Mouse (Mus musculus) frontal cortex, postnatal 14 days (tissue): ENCODE results near the gene 0610012G03Rik.
"Not testable (repeated sequence)": the region's sequence is repeated elsewhere in the genome, so short reads cannot be mapped to it uniquely, and the experiment has no call there.

Experiments used
- DNase-seq, 2 experiments: peaks; one replicate each; pipeline ENCODE4 v3.0.0; 2022; ENCODE audit warnings: low spot score in 2 of 2

Gene 0610012G03Rik

DNA sequence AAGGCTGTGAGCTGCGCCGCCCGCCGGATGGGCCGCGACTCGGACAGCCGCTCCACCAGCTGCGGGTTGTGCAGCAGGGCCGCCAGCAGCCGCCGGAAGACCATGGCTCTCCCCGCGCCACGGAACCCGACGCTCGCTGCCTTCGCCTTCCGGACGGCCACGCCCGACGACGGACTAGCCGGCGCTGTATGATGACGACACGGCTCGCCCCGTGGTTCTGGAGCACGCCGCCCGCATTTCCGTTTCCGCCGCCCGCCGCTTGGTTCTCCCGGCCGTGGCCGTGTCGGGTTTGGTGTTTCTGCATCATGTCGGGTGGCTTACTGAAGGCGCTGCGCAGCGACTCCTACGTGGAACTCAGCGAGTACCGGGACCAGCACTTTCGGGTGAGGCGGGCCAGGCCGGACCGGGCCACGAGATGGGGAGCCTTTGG lies at the start of gene 0610012G03Rik, which contains the start of gene Ncbp2:
TSS of gene 0610012G03Rik (minus strand) at position 150 of the 430 bp plus-strand sequence.
TSS of gene Ncbp2 (plus strand) at position 169 of the 430 bp plus-strand sequence.
- DNase-seq, result peak; percentile 89 to 96

DNA sequence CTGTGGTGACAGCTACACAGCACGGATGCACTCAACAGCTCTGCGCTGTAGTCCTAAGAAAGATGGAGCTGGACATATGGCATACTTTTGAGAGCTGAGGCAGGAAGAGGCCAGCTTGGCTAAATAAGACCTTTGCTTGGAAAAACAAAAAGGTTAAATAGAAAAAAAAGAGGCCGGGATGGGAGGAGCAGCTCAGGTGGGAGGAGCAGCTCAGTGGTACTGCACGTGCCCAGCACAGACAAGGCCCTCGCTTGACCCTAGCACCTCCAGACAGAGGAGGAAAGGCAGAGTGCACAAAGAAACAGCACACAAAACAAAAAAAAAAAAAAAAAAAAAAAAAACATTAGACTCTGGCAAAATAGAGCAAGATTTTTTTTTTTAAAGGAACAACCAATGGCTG lies 48.1 kb upstream of the 0610012G03Rik start:
- DNase-seq, result no peak

DNA sequence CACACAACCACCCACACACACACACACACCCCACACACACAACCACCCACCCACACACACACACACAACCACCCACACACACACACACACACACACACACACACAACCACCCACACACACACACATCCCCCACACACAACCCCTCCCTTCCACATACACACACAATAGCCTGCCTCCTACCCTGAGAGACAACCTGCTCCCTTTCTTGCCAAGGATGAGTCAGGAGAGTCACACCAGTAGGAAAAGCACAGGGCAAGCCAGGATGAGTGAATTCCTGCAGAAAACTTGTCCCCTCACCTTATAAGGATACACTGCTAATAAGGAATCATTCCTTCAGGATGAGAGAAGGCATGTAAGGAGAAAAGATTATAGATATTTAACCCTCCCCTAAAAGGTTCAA lies 45.7 kb upstream of the 0610012G03Rik start:
- no peak for DNase-seq

DNA sequence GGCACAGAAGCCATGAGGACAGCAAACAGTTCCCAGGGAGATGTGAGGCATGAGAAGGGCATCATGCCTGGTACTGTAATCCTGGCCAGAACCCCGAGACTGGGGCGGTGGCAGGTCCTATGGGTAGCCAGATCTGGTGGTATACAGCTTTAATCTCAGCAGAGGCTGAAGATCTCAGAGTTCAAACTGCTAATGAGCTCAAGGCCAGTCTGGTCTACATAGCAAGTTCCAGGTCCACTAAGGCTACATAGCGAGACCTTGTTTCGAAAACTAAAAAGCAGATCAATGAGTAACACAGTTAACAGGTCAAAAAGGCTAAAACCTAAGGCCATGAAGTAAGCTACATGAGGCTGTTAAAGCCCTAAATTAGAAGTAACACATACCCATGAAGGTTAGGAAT lies 44.9 kb upstream of the 0610012G03Rik start:
- DNase-seq, result no peak

DNA sequence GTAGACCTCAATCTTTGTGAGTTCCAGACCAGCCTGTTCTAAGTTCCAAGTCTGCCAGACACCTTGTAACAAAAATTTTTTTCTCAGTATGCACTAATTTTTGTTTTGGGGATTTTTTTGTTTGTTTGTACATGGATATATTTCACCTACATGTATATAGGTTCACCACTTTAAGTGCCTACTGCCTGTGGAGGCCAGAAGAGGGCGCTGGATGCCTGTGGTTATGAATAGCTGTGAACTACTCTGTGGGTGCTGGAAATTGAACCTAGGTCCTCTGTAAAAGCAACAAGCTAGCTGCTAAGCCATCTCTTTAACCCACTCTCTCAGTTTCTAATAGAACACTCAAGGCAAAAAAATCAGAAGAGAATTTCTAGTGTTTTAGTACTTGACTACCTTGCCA lies 43.7 kb upstream of the 0610012G03Rik start:
- no peak for DNase-seq

DNA sequence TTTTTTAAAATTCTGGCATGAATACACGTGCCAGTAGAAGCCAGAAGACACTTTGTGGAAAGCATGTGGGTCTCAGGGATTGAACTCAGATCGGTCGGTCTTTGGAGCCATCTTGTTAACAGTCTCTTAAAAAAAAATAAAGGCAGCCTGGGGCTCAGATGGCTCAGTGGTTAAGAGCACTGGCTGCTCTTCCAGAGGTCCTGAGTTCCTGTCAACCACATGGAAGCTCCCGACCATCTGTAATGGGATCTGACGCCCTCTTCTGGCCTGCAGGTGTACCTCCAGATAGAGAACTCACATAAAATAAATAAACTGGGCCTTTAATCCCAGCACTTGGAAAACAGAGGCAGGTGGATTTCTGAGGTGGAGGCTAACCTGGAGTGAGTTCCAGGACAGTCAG lies 32.7 kb upstream of the 0610012G03Rik start:
- DNase-seq, result no peak

DNA sequence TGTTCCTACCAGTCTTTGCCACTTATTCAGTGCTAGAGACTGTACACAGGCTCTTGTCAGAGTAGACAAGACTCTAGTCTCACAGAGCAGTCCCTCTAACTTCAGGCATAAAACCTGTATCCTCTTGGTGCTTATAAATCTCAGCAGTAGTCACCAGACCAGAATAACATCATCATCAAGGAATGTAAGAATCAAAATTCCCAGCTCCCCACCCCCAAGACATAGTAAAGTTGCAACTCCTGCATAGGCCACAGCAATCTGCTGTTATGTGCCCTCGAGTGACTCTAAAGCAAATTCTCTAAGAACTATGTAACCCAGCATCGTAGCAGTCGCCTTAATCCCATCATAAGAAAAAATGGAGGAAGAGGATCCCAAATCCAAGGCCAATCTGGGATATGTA lies 31.2 kb upstream of the 0610012G03Rik start:
- no peak for DNase-seq

DNA sequence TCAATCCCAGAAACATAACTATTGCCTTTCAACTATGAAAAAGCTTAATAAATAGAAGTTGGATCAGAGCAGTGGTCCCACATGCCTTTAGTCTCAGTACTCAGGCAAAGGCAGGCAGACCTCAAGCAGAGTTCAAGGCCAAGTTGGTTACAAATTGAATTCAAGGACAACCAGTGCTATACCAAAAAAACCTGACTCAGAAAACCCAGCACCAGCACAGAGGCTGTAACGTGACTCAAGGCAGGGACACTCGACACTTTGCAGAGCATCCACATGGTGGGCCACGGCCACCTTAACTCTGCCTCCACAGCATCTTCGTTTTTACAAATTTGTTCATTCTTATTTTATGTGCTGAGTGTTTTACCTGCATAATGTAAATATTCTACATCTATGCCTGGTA lies 27.0 kb upstream of the 0610012G03Rik start:
- no peak for DNase-seq

DNA sequence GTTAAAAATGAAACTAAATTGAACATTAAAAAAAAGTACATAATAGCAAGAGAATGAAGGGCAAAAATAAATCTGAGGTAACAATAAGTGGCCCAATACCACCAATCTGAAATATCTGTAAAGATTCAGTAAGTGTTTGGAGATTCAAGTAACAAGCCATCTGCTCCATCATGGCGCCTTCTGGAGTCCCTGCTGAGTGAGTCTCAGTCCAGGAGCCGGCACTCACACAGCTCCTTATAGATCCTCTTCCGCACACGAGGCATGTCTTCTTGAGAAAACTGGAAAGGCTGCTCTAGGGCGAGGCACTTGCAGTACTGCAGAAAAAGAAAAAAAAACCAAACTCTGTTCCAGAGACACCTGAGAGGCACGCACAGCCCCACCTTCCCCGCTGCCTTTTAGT lies 14.9 kb upstream of the 0610012G03Rik start:
- peak in 1 of 2 experiments; percentile 15 for DNase-seq

DNA sequence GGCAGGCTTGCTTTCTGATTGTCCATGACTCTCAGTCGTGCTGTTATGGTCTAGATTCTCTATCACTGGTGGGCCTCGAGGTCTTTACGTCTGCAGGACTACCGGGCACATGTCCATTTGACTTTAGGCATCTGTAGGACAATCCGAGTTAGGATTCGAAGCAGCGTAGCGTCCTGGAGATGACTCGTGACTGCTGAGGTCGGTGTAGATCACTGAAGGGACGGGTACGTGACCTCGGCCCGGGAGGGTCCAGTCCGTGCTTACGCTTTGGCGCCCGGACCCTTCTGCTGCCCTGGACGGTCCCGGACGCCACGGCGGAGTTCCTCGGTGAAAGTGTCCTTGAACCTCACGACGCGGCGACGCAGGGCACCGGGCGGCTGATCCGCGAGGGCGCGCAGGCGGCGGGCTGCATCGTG lies 385 bp downstream of the 0610012G03Rik start:
- DNase-seq, result no peak

DNA sequence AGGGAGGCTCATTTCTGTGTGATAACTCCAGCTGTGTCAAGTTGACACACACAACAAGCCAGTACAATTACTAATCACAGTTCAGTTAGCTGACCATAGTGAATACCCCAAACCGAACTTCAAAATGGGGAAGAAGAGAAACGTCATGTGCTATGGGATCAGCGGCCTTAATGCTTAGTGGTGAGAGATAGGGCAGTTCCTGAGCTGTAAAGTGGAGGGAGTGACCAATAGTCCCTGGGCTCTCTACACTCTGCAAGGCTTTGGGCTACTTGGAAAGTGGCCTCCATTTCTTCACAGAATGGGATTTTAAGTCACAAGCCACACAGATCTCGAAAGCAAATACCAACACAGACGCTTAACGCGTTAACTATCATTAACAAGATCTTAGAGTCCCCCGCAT lies 961 bp downstream of the 0610012G03Rik start:
- DNase-seq, result no peak

DNA sequence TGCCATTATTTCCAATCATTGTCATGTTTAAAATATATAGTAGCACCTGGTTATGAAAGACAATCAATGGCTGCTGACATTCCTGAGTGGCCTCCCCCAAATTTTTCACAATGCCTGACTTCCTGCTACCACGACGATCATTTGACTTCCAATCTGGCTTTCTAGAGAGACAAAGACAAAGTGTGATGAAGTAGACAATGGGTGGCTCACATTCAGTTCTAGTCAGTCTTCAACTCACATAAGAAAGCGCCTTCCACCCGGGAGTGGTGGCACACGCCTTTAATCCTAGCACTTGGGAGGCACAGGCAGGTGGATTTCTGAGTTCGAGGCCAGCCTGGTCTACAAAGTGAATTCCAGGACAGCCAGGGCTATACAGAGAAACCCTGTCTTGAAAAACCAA lies 2.3 kb downstream of the 0610012G03Rik start:
- DNase-seq, result not testable (repeated sequence)

DNA sequence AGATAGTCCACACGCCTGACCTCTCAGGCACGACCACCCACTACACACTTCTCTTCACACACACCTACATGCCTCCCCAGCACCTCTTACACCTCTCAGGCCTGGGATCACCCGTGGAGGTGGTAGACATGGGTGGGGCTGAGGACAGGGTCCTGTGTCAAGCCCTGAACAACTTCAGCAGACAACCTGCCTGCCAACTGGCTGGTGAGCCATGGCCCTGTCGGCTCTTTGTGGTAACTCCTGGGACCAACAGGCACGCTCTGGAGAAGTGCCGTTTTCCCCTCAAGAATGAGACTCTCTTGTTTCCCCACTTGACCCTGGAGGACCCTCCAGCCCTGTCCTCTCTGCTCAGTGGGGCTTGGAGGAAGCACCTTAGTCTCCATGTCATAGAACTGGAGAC lies 2.9 kb downstream of the 0610012G03Rik start:
- no peak for DNase-seq

DNA sequence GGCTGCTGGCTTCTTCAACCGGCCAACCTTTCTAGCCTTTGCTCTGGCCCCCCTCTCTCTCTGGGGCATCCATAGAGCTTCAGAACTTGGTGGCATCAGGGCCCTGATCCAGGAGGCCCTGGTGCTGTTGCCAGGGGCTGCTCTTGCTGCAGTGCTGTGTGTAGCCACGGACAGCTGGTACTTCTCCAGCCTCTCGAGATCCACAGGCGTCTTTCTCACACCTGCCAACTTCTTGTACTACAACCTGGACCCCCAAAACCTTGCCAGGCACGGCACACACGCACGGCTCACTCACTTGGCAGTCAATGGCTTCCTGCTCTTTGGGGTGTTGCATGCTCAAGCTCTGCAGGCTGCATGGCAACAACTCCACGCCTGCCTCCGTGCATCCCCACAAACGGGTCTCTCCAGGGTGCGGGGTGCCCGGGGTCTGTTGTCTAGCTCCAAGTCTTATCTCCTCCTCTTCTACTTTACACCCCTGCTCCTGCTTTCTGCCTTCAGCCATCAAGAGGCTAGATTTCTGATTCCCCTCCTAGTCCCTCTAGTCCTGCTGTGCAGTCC lies 3.5 kb downstream of the 0610012G03Rik start:
- no peak for DNase-seq

DNA sequence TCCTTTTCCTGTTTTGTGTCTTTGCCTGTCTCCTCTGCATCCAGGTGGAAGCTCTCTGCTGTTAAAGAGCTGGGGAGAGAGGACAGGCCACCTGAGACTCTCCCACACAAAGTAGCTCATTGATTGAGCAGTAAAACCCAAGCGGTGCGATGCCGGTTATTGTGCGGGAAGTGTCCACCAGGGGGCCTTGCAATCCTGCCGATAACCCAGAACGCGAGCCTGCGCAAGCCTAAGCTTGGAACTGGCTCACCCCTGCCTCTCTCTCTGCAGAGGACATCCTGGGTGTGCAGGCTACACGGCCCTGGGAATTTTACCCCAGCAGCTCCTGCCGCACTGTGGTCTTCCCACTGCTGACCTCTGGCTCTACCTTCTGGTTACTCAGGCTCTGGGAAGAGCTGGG lies 4.3 kb downstream of the 0610012G03Rik start:
- peak in 1 of 2 experiments; percentile 79 for DNase-seq

DNA sequence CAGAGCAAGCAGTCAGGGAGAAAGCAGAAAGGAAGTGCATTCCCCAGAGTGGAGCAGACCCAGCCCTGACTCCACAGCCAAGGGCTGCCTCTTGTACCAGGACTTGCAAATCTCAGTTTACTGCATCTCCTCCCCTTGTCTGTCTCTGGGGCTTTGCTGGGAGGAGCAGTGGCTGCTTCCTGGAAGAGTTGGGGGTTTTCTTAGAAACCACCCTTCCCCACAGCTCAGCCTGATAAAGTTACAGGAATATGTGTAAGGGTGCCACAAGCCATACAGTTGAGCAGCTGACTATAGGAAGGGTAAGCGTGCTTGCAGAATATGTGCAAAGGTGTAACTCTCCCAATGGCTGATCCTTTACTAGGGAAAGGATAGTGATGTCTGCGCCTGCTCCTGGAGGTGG lies 7.7 kb downstream of the 0610012G03Rik start:
- DNase-seq, result no peak

DNA sequence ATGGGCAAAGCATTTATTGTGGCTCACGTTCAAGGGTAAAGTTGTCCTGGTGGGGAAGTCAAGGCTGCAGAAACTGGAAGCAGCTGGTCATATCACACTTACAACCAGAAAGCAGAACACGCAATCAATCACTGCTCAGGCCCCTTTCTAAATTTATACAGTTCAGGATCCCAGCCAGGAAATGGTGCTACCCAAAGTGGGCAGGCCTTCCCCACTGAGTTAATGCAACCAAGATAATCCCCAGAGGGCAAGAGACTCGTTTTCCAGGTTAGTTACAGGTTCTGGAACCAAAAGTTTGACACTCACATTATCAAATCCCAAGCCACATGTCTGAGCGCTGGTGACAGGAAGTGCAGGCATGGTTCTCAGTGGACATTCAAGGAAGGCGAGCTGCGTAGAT lies 9.4 kb downstream of the 0610012G03Rik start:
- no peak for DNase-seq

DNA sequence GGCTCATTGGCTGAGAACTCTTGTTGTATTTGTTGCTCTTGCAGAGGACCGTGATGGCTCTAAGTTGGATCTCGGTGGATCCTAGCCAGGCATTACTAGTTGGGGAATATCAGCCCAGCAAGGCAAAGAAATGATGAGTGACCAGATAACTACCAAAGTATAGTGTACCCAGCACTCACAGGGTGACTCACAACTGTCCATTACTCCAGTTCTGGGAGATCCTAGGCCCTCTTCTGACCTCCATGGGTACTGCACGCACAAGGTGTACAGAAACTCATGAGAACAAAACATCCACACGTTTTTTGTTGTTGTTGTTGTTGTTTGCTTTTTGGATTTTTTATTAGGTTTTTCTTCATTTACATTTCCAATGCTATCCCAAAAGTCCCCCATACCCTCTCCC lies 11.7 kb downstream of the 0610012G03Rik start:
- DNase-seq, result no peak

DNA sequence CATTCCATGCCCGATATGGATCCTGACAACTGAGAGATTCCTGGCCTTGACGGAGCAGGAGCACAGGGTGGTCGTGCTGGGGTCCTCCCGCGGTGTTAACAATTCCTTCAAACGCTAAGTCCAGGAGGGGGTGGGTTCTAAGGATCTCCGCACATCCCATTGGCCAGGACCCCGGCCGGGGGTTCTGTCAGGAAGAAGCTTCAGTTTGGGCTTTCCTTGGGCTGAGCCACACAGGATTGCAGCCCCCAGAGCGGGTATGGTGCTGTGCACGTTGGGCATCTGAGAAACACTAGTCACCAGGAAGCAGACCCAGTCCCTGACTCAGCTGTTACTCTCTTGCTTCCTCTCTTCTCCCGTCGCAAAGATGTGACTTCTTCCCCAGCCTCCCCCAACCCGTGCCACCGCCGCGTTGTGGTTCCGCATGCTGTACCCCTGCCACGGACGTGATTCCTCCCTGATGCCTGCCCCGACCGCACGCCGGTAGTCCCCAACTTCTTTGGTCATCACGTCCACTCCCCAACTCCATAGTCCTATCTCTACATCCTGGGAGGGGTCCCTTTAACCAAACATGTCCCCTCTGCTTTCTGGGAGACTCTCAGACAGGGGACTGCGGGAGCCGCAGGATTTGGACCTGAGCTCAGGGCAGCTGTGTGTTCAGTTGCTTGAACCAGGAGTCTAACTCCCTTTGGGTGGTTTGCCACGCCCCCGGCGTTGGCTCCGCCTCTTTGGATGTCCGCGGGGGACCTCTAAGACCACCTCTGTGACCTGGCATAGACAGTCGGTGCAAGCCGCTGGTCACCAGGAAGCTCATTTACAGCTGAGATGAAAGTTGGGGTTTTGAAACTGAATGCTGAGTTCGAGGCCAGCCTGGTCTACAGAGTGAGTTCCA lies 13.0 kb downstream of the 0610012G03Rik start:
- DNase-seq, result peak in 1 of 2 experiments; percentile 40

DNA sequence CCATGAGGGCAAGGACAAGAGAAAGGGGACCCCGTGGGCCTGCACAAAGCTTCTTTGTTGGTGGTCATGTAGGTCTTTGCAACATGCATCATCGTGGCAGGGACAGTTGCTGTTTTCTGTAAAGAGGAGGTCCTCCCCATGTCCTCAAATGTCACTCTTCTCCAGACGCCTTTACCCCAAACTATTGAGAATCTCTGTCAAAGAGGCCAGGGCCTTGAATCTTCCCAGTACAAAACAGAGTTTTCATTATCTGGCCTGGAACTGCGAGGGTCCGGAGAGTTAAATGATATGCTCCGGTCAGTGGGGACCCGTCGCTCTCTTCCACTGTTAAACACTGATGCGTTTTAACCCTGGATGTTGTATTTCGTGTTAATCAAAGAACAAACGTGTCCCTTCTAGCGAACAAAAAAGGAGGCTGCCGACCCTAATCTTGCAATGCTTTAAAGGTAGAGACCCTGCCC lies 13.7 kb downstream of the 0610012G03Rik start:
- DNase-seq, result no peak

DNA sequence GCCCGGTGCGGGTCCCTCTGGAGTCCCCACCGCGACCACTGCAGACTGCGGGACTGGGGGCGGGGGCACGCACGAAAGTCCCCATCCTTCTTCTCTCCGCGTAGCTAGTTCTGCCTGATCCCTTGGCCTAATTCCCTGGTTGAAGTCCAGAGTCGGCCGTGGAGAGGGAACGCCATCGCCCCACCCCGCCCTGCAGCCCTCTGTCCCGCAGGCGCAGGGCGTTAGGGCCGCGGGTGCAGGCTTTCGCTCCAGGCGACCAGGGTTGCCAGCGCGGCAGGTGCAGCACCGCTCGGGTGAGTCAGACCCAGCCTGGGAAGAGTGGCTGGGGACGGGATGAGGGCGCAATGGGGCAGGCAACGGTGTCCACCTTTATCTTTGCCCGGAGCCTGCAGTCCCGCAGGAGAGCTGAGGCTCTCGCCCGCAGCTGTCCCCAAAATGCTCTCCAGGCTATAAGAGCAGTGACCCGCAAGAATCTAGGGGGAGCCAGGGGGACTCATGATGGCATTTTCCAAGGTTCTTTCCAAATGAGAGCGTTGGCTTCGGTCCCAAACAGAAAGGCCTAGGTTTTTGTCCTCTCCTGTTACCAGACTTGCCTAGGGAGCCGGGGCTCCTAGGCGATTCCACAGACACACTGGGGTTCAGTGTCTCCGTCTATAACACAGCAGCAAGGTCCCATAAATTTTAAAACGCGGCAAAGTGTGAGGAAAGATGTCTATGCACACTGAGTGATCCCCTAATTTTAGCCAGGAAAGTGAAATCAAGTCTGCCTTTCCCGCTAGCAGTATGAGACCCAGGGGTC lies 14.3 kb downstream of the 0610012G03Rik start, which contains the start of gene Pigz:
TSS of gene Pigz (plus strand) at position 101 of the 799 bp plus-strand sequence.
- no peak for DNase-seq
